Mouse (Mus musculus): Measurements from ENCODE around the gene Tmem121b. TPM values are rescaled to one million over a fixed set of nuclear protein-coding genes. Genes with fewer than 3 reads are reported as not detected.

Tmem121b gene
- polyA plus RNA-seq (2012; rRNA removed; ENCODE audit: low replicate concordance): 0.13 and 0.65 TPM in 2 replicates

GRCm38 (mm10) chr6:120493374-120494181 is at the start of gene Tmem121b:
Gene Tmem121b (minus strand): TSS chr6:120493807.

GRCm38 (mm10) chr6:120531020-120531965 is 37.7 kb upstream of the Tmem121b start, which contains the start of gene Hdhd5:
Gene Hdhd5 (minus strand): TSS chr6:120531319.

GRCm38 (mm10) chr6:120463086-120463871 is 30.3 kb downstream of the Tmem121b start, which contains the start of gene Il17ra:
Gene Il17ra (plus strand): TSS chr6:120463247.

Other genes starting within 250 kb of the Tmem121b start
- not detected in 2 replicates for gene D330020A13Rik, start 199.4 kb downstream of the Tmem121b start, polyA plus RNA-seq (2012; rRNA removed; ENCODE audit: low replicate concordance)
- 0.30 and 0.45 TPM in 2 replicates for gene B4galnt3, start 199.2 kb downstream of the Tmem121b start, polyA plus RNA-seq (2012; rRNA removed; ENCODE audit: low replicate concordance)
- 2.7 and 6.2 TPM in 2 replicates for gene Kdm5a, start 129.7 kb downstream of the Tmem121b start, polyA plus RNA-seq (2012; rRNA removed; ENCODE audit: low replicate concordance)
- 2.3 and 4.9 TPM in 2 replicates for gene Ccdc77, start 129.4 kb downstream of the Tmem121b start, polyA plus RNA-seq (2012; rRNA removed; ENCODE audit: low replicate concordance)
- gene Il17ra, start 30.6 kb downstream of the Tmem121b start, polyA plus RNA-seq (2012; rRNA removed; ENCODE audit: low replicate concordance): 52.7 and 61.0 TPM in 2 replicates
- gene Hdhd5, start 37.5 kb upstream of the Tmem121b start, polyA plus RNA-seq (2012; rRNA removed; ENCODE audit: low replicate concordance): 24.3 and 38.2 TPM in 2 replicates
- gene Cecr2, start 172.6 kb upstream of the Tmem121b start, polyA plus RNA-seq (2012; rRNA removed; ENCODE audit: low replicate concordance): 9.1 and 11.1 TPM in 2 replicates

Measured in mammary gland, adult 2 months (tissue).